Mouse (Mus musculus): ENCODE data around the gene Dyrk1a. TPM values are rescaled to one million over a fixed set of nuclear protein-coding genes. Genes with fewer than 3 reads are reported as not detected.

Gene Dyrk1a
- polyA plus RNA-seq, 1 experiment from 2014 or later = 8.3 TPM

- no peak overlapping the region for H3K4me2 ChIP-seq
- ATAC-seq (ENCODE audit: insufficient number of reproducible peaks, low FRiP score, low TSS enrichment, low read depth) = no peak
- H3K9ac ChIP-seq = no peak overlapping the region
- no peak overlapping the region for H3K27ac ChIP-seq
- H3K36me3 ChIP-seq = peaks cover 12% of the 10 kb centered on the region; the same call in 1 of the 2 replicates
- no peak overlapping the region for H3K4me3 ChIP-seq
- H3K9me3 ChIP-seq = no peaks in the 10 kb centered on the region
- 90% methylated on average over 5 of the region's 5 CpGs for WGBS
- no peaks in the 10 kb centered on the region for H3K27me3 ChIP-seq
- H3K4me1 ChIP-seq = peaks cover 3% of the 10 kb centered on the region; the same call in 1 of the 2 replicates
Observed at GRCm38 (mm10) chr16:94619301-94619700, 49.5 kb downstream of the Dyrk1a start.

- Histone ChIP-seq H3K9me3 (no peaks in the 10 kb centered on the region), H3K4me3 (no peak overlapping the region), H3K9ac (no peak overlapping the region), H3K4me2 (no peak overlapping the region), H3K27ac (0 out of 2 replicates have a peak overlapping the region, but pooled peaks have one; percentile 1), H3K27me3 (no peaks in the 10 kb centered on the region), H3K36me3 (peaks cover 6% of the 10 kb centered on the region; the same call in 1 of the 2 replicates), H3K4me1 (peaks cover 19% of the 10 kb centered on the region)
- ATAC-seq (ENCODE audit: insufficient number of reproducible peaks, low FRiP score, low TSS enrichment, low read depth) = no peak
- 64% methylated on average over 4 of the region's 4 CpGs for WGBS
Observed at GRCm38 (mm10) chr16:94624871-94625270, 55.1 kb downstream of the Dyrk1a start.

GRCm38 (mm10) chr16:94625639-94626038, 55.8 kb downstream of the Dyrk1a start:
- Histone ChIP-seq H3K27me3 (no peaks in the 10 kb centered on the region), H3K9me3 (no peaks in the 10 kb centered on the region), H3K27ac (no peak overlapping the region), H3K4me1 (peaks cover 20% of the 10 kb centered on the region), H3K9ac (no peak overlapping the region), H3K36me3 (no peaks in the 10 kb centered on the region), H3K4me2 (no peak overlapping the region), H3K4me3 (no peak overlapping the region)
- no peak for ATAC-seq (ENCODE audit: insufficient number of reproducible peaks, low FRiP score, low TSS enrichment, low read depth)
- WGBS = 94% methylated on average over 7 of the region's 7 CpGs

- no peak for ATAC-seq (ENCODE audit: insufficient number of reproducible peaks, low FRiP score, low TSS enrichment, low read depth)
- H3K27me3 ChIP-seq = no peaks in the 10 kb centered on the region
- WGBS = 57% methylated on average over 5 of the region's 5 CpGs
Observed at GRCm38 (mm10) chr16:94627736-94628135, 57.9 kb downstream of the Dyrk1a start.

GRCm38 (mm10) chr16:94628976-94629729, 59.3 kb downstream of the Dyrk1a start:
- Histone ChIP-seq H3K36me3 (no peaks in the 10 kb centered on the region), H3K27ac (no peak overlapping the region), H3K4me2 (no peak overlapping the region), H3K9me3 (no peaks in the 10 kb centered on the region), H3K4me1 (peaks cover 24% of the 10 kb centered on the region), H3K27me3 (no peaks in the 10 kb centered on the region), H3K9ac (no peak overlapping the region), H3K4me3 (no peak overlapping the region)
- ATAC-seq (ENCODE audit: insufficient number of reproducible peaks, low FRiP score, low TSS enrichment, low read depth) = no peak
- WGBS = 80% methylated on average over 9 of the region's 9 CpGs

More at GRCm38 (mm10) chr16:94627736-94628135, 57.9 kb downstream of the Dyrk1a start:
- H3K27ac ChIP-seq = no peak overlapping the region; the same call in 1 of the 2 replicates
- H3K36me3 ChIP-seq = no peaks in the 10 kb centered on the region
- no peak overlapping the region for H3K4me2 ChIP-seq
- peaks cover 22% of the 10 kb centered on the region for H3K4me1 ChIP-seq
- no peak overlapping the region for H3K9ac ChIP-seq
- no peak overlapping the region for H3K4me3 ChIP-seq
- no peaks in the 10 kb centered on the region for H3K9me3 ChIP-seq

DNA sequence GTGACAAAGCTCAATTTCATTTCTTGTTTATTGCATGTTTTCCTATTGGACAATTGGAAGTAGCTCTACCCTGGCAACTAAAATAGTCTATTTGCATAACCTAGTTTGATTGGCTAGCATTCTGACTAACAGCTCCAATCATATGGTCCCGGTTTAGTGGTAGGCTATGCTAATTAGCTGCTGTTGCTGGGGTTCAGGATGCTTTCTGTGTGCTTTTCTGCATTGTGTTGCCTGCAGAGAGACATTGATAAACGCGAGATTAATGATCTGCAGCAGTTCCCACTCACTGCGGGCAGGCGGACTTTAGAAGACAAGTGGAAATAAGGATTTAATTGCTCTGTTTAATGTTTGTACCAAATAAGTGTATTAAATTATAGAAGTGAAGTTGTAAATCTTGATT, 62.2 kb downstream of the Dyrk1a start:
- WGBS = 7% methylated on average over 5 of the region's 5 CpGs
- Histone ChIP-seq H3K9me3 (no peaks in the 10 kb centered on the region), H3K4me1 (peaks cover 18% of the 10 kb centered on the region), H3K27ac (no peak overlapping the region), H3K4me2 (no peak overlapping the region), H3K36me3 (no peaks in the 10 kb centered on the region), H3K4me3 (no peak overlapping the region), H3K27me3 (no peaks in the 10 kb centered on the region), H3K9ac (no peak overlapping the region)
- ATAC-seq (ENCODE audit: insufficient number of reproducible peaks, low FRiP score, low TSS enrichment, low read depth) = no peak; the same call in 1 of the 2 replicates

DNA sequence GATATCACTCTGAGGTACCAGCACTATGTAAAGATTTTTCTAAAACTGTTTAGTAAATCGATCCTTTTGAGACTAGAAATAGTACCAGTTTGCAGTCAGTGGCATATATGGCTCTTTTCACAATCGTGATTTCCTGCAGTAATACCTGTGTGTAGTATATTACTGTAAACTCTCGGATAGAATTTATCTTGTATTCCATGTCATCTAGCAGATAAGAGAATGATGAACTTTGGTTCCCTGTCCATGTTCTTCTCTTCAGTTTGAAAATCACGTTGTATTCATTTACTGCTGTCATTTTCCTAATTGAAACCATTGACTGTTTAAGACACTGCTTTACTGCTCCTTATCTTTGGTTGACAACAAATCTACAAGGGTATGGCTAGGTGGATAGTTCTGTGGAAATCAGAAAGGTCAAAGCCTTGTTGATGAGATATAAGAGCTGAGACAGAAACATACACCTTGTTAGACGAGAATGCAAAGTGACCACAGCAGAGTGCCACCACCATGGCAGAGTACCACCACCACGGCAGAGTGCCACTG, 62.7 kb downstream of the Dyrk1a start:
- Histone ChIP-seq H3K9me3 (no peaks in the 10 kb centered on the region), H3K4me1 (peaks cover 18% of the 10 kb centered on the region), H3K27me3 (no peaks in the 10 kb centered on the region), H3K4me2 (no peak overlapping the region), H3K9ac (no peak overlapping the region), H3K27ac (no peak overlapping the region; the same call in 1 of the 2 replicates), H3K36me3 (no peaks in the 10 kb centered on the region), H3K4me3 (no peak overlapping the region)
- WGBS = 73% methylated on average over 6 of the region's 6 CpGs
- no peak for ATAC-seq (ENCODE audit: insufficient number of reproducible peaks, low FRiP score, low TSS enrichment, low read depth)

GRCm38 (mm10) chr16:94633012-94633411, 63.2 kb downstream of the Dyrk1a start:
- no peak overlapping the region for H3K27ac ChIP-seq
- H3K9ac ChIP-seq = no peak overlapping the region
- peaks cover 17% of the 10 kb centered on the region for H3K4me1 ChIP-seq
- no peaks in the 10 kb centered on the region for H3K9me3 ChIP-seq
- H3K27me3 ChIP-seq = no peaks in the 10 kb centered on the region
- ATAC-seq (ENCODE audit: insufficient number of reproducible peaks, low FRiP score, low TSS enrichment, low read depth) = no peak
- 77% methylated on average over 6 of the region's 6 CpGs for WGBS
- no peaks in the 10 kb centered on the region for H3K36me3 ChIP-seq
- no peak overlapping the region for H3K4me3 ChIP-seq
- no peak overlapping the region for H3K4me2 ChIP-seq

- no peaks in the 10 kb centered on the region; the same call in 1 of the 2 replicates for H3K36me3 ChIP-seq
- H3K27ac ChIP-seq = no peak overlapping the region
- H3K27me3 ChIP-seq = no peaks in the 10 kb centered on the region
- 46% methylated on average over 10 of the region's 10 CpGs for WGBS
- ATAC-seq (ENCODE audit: insufficient number of reproducible peaks, low FRiP score, low TSS enrichment, low read depth) = no peak
- peaks cover 7% of the 10 kb centered on the region for H3K4me1 ChIP-seq
- no peak overlapping the region for H3K9ac ChIP-seq
- H3K4me3 ChIP-seq = no peak overlapping the region
- no peak overlapping the region for H3K4me2 ChIP-seq
- no peaks in the 10 kb centered on the region for H3K9me3 ChIP-seq
Observed at GRCm38 (mm10) chr16:94637423-94637822, 67.6 kb downstream of the Dyrk1a start.

DNA sequence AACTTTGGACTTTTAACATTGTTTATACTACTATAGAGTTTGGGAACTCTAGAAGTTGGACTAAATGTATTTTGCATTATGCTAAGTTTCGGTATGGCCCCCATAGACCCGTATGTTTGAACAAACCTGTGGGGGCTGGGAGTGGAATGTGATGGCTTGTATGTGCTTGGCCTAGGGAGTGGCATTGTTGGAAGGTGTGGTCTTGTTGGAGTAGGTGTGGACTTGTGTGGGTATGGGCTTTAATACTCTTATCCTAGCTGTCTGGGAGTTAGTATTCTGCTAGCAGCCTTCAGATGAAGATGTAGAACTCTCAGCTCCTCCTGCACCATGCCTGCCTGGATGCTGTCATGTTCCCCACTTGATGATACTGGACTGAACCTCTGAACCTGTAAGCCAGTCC, 72.0 kb downstream of the Dyrk1a start:
- no peaks in the 10 kb centered on the region for H3K27me3 ChIP-seq
- no peak overlapping the region for H3K9ac ChIP-seq
- peaks cover 9% of the 10 kb centered on the region for H3K4me1 ChIP-seq
- 93% methylated on average over 2 of the region's 2 CpGs for WGBS
- H3K27ac ChIP-seq = no peak overlapping the region
- ATAC-seq (ENCODE audit: insufficient number of reproducible peaks, low FRiP score, low TSS enrichment, low read depth) = no peak
- no peaks in the 10 kb centered on the region for H3K9me3 ChIP-seq
- H3K4me2 ChIP-seq = no peak overlapping the region
- no peak overlapping the region for H3K4me3 ChIP-seq
- H3K36me3 ChIP-seq = no peaks in the 10 kb centered on the region; the same call in 1 of the 2 replicates

GRCm38 (mm10) chr16:94647153-94647552, 77.3 kb downstream of the Dyrk1a start:
- H3K4me3 ChIP-seq = no peak overlapping the region
- no peaks in the 10 kb centered on the region for H3K27me3 ChIP-seq
- no peaks in the 10 kb centered on the region for H3K9me3 ChIP-seq
- no peak overlapping the region for H3K4me2 ChIP-seq
- no peak overlapping the region for H3K9ac ChIP-seq
- ATAC-seq (ENCODE audit: insufficient number of reproducible peaks, low FRiP score, low TSS enrichment, low read depth) = no peak
- H3K27ac ChIP-seq = no peak overlapping the region
- H3K4me1 ChIP-seq = peaks cover 14% of the 10 kb centered on the region
- 76% methylated on average over 5 of the region's 5 CpGs for WGBS
- no peaks in the 10 kb centered on the region for H3K36me3 ChIP-seq

GRCm38 (mm10) chr16:94647925-94648324, 78.1 kb downstream of the Dyrk1a start:
- Histone ChIP-seq H3K4me1 (peaks cover 14% of the 10 kb centered on the region), H3K9me3 (no peaks in the 10 kb centered on the region), H3K9ac (no peak overlapping the region), H3K4me2 (no peak overlapping the region), H3K36me3 (no peaks in the 10 kb centered on the region), H3K4me3 (no peak overlapping the region), H3K27ac (no peak overlapping the region), H3K27me3 (no peaks in the 10 kb centered on the region)
- WGBS = 85% methylated on average over 2 of the region's 2 CpGs
- no peak for ATAC-seq (ENCODE audit: insufficient number of reproducible peaks, low FRiP score, low TSS enrichment, low read depth)

Data from limb, embryonic 15.5 days (tissue).